Mouse (Mus musculus) brain, embryonic 14.5 days (tissue): ENCODE measurements around the gene Arfgef2.

ENCODE experiments used
- CTCF ChIP-seq: fragments of 200-500 bp; IDR thresholded peaks from 2 replicates; pipeline ENCODE4 v1.5.1; 2012; ENCODE audit warnings: inconsistent platforms, mild to moderate bottlenecking, moderate library complexity, borderline replicate concordance; ENCODE audit not compliant: insufficient read depth, insufficient read length; ENCODE audit errors: extremely low read depth
- POLR2A ChIP-seq: fragments of 200-500 bp; IDR thresholded peaks from 2 replicates; pipeline ENCODE4 v1.6.1; 2012; ENCODE audit warnings: mild to moderate bottlenecking, inconsistent platforms, borderline replicate concordance; ENCODE audit not compliant: poor library complexity, insufficient read depth, insufficient read length, severe bottlenecking; ENCODE audit errors: extremely low read depth

GRCm38 (mm10) chr2:166776272-166776671 lies 29.1 kb upstream of the Arfgef2 start:
- TF ChIP-seq POLR2A: no peak
- peak; percentile 31; the same call in 1 of the 2 replicates for TF ChIP-seq CTCF
